Mouse (Mus musculus) C2C12 (cell line): ENCODE data around the gene Utp14b.

Experiments
- MYOD1 ChIP-seq: IDR thresholded peaks from one replicate; pipeline ENCODE4 v1.6.1; 2011; ENCODE audit warnings: low read depth; ENCODE audit not compliant: control insufficient read depth, insufficient read length
- MYOG ChIP-seq: IDR thresholded peaks from one replicate; pipeline ENCODE4 v1.6.1; 2011; ENCODE audit not compliant: control insufficient read depth, insufficient read length; ENCODE audit errors: extremely low read depth
- USF1 ChIP-seq: IDR thresholded peaks from one replicate; pipeline ENCODE4 v1.6.1; 2011; ENCODE audit warnings: low read depth, mild to moderate bottlenecking, control low read depth, moderate library complexity

- no peak for TF ChIP-seq MYOD1
- TF ChIP-seq USF1, result no peak
- TF ChIP-seq MYOG, result no peak
Observed at GRCm38 (mm10) chr1:78701740-78702139, 43.9 kb downstream of the Utp14b start.
